Mouse (Mus musculus): ENCODE data around the gene Tapbp. TPM values are rescaled to one million over a fixed set of nuclear protein-coding genes. Genes with fewer than 3 reads are reported as not detected.

Tapbp gene
- polyA plus RNA-seq, 1 experiment from 2014 or later, result 44.3 TPM

DNA sequence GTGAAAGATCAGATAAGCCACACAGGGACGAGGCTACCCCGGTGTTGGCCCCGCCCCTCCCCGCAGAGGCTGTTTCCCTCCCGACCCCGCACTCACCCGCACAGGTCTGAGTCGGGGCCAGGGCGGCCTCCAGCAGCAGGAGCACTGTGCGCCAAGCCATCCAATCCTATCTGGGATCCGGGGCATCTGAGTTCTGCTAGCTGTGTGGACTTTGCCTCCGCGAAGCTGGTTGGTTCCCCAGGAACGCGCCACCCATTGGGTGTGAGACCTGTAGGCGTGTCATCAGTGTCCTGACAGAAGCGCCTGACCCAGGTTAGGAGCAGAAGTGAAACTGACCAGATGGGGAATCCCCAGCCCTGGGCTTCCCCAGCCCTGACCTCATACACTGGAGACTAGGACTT, 62.9 kb downstream of the Tapbp start:
- Histone ChIP-seq H3K36me3 (no peaks in the 10 kb centered on the region), H3K9ac (peak overlapping the region; percentile 25), H3K27me3 (peaks cover 52% of the 10 kb centered on the region), H3K4me3 (peak overlapping the region; percentile 48), H3K4me2 (peak overlapping the region; percentile 74), H3K9me3 (replicated peaks) (no peaks in the 10 kb centered on the region), H3K27ac (no peak overlapping the region), H3K4me1 (replicated peaks) (peaks cover 27% of the 10 kb centered on the region)
- WGBS, result under 1% methylated on average over 17 of the region's 17 CpGs
- ATAC-seq (replicated peaks; ENCODE audit: insufficient number of reproducible peaks, insufficient read depth, low FRiP score, low read depth), result peak; percentile 54

Small RNAs within 50 kb of the gene (microRNA-seq; reads per million reads assigned to microRNA genes)
- not detected for gene Gm27740

Other genes with a start within 250 kb of the Tapbp start
- gene Hnrnpm, start 229.0 kb upstream of the Tapbp start, polyA plus RNA-seq (2015; fragmentation: Nextera tagmentation; extraction: Ambion mirVana), result 180 and 183 TPM in 2 replicates
- 98.6 and 118 TPM in 2 replicates for gene March2, start 197.2 kb upstream of the Tapbp start, polyA plus RNA-seq (2015; fragmentation: Nextera tagmentation; extraction: Ambion mirVana)
- gene Rab11b, start 155.4 kb upstream of the Tapbp start, polyA plus RNA-seq (2015; fragmentation: Nextera tagmentation; extraction: Ambion mirVana), result 274 and 318 TPM in 2 replicates
- 15.4 and 20.0 TPM in 2 replicates for gene Angptl4, start 134.1 kb upstream of the Tapbp start, polyA plus RNA-seq (2015; fragmentation: Nextera tagmentation; extraction: Ambion mirVana)
- 44.1 and 52.6 TPM in 2 replicates for gene Kank3, start 105.4 kb upstream of the Tapbp start, polyA plus RNA-seq (2015; fragmentation: Nextera tagmentation; extraction: Ambion mirVana)
- 456 and 543 TPM in 2 replicates for gene Rps28, start 91.3 kb upstream of the Tapbp start, polyA plus RNA-seq (2015; fragmentation: Nextera tagmentation; extraction: Ambion mirVana)
- 487 and 517 TPM in 2 replicates for gene Ndufa7, start 91.3 kb upstream of the Tapbp start, polyA plus RNA-seq (2015; fragmentation: Nextera tagmentation; extraction: Ambion mirVana)
- 31.4 and 39.9 TPM in 2 replicates for gene Cd320, start 72.8 kb upstream of the Tapbp start, polyA plus RNA-seq (2015; fragmentation: Nextera tagmentation; extraction: Ambion mirVana)
- not detected in 2 replicates for gene Gm7029, start 42.1 kb upstream of the Tapbp start, polyA plus RNA-seq (2015; fragmentation: Nextera tagmentation; extraction: Ambion mirVana)
- 5.3 and 7.3 TPM in 2 replicates for gene Kifc1, start 25.2 kb upstream of the Tapbp start, polyA plus RNA-seq (2015; fragmentation: Nextera tagmentation; extraction: Ambion mirVana)
- 0.18 TPM in 1 of 2 replicates, not detected in the other for gene Platr17, start 10.8 kb upstream of the Tapbp start, polyA plus RNA-seq (2015; fragmentation: Nextera tagmentation; extraction: Ambion mirVana)
- gene Daxx, start 6.5 kb upstream of the Tapbp start, polyA plus RNA-seq (2015; fragmentation: Nextera tagmentation; extraction: Ambion mirVana), result 27.1 and 36.7 TPM in 2 replicates
- gene Zbtb22, start within 50 bp of the Tapbp start, polyA plus RNA-seq (2015; fragmentation: Nextera tagmentation; extraction: Ambion mirVana), result 11.3 and 15.3 TPM in 2 replicates
- gene Rgl2, start 13.6 kb downstream of the Tapbp start, polyA plus RNA-seq (2015; fragmentation: Nextera tagmentation; extraction: Ambion mirVana), result 34.7 and 44.8 TPM in 2 replicates
- gene Pfdn6, start 24.4 kb downstream of the Tapbp start, polyA plus RNA-seq (2015; fragmentation: Nextera tagmentation; extraction: Ambion mirVana), result 112 and 115 TPM in 2 replicates
- gene Wdr46, start 24.8 kb downstream of the Tapbp start, polyA plus RNA-seq (2015; fragmentation: Nextera tagmentation; extraction: Ambion mirVana), result 16.3 and 24.1 TPM in 2 replicates
- 5.1 and 6.5 TPM in 2 replicates for gene B3galt4, start 35.6 kb downstream of the Tapbp start, polyA plus RNA-seq (2015; fragmentation: Nextera tagmentation; extraction: Ambion mirVana)
- 35.5 and 44.7 TPM in 2 replicates for gene Vps52, start 39.9 kb downstream of the Tapbp start, polyA plus RNA-seq (2015; fragmentation: Nextera tagmentation; extraction: Ambion mirVana)
- gene Rps18, start 40.1 kb downstream of the Tapbp start, polyA plus RNA-seq (2015; fragmentation: Nextera tagmentation; extraction: Ambion mirVana), result 847 and 935 TPM in 2 replicates
- gene H2-K1, start 84.4 kb downstream of the Tapbp start, polyA plus RNA-seq (2015; fragmentation: Nextera tagmentation; extraction: Ambion mirVana), result 37.4 and 80.9 TPM in 2 replicates
- gene Ring1, start 108.8 kb downstream of the Tapbp start, polyA plus RNA-seq (2015; fragmentation: Nextera tagmentation; extraction: Ambion mirVana), result 15.8 and 20.8 TPM in 2 replicates
- gene H2-Ke6, start 112.2 kb downstream of the Tapbp start, polyA plus RNA-seq (2015; fragmentation: Nextera tagmentation; extraction: Ambion mirVana), result 47.4 and 56.2 TPM in 2 replicates
- 97.8 and 133 TPM in 2 replicates for gene Slc39a7, start 115.8 kb downstream of the Tapbp start, polyA plus RNA-seq (2015; fragmentation: Nextera tagmentation; extraction: Ambion mirVana)
- gene Rxrb, start 115.9 kb downstream of the Tapbp start, polyA plus RNA-seq (2015; fragmentation: Nextera tagmentation; extraction: Ambion mirVana), result 26.8 and 38.5 TPM in 2 replicates
- 1.3 and 4.6 TPM in 2 replicates for gene Col11a2, start 123.5 kb downstream of the Tapbp start, polyA plus RNA-seq (2015; fragmentation: Nextera tagmentation; extraction: Ambion mirVana)
- gene H2-Oa, start 176.4 kb downstream of the Tapbp start, polyA plus RNA-seq (2015; fragmentation: Nextera tagmentation; extraction: Ambion mirVana), result 0.29 and 0.94 TPM in 2 replicates
- gene H2-DMa, start 203.6 kb downstream of the Tapbp start, polyA plus RNA-seq (2015; fragmentation: Nextera tagmentation; extraction: Ambion mirVana), result 6.0 and 13.6 TPM in 2 replicates
- 59.0 and 77.7 TPM in 2 replicates for gene Brd2, start 206.7 kb downstream of the Tapbp start, polyA plus RNA-seq (2015; fragmentation: Nextera tagmentation; extraction: Ambion mirVana)
- gene H2-DMb2, start 227.4 kb downstream of the Tapbp start, polyA plus RNA-seq (2015; fragmentation: Nextera tagmentation; extraction: Ambion mirVana), result 0.69 and 2.5 TPM in 2 replicates
- 0.34 and 3.2 TPM in 2 replicates for gene H2-DMb1, start 237.2 kb downstream of the Tapbp start, polyA plus RNA-seq (2015; fragmentation: Nextera tagmentation; extraction: Ambion mirVana)